8 mouse cellular contexts compared by ENCODE assay signal in genomic region chrX:7573176-7574086, GRCm38 (mm10). TPM values are rescaled to one million over a fixed set of nuclear protein-coding genes. Genes with fewer than 3 reads are reported as not detected.
DNase-seq lines count a peak whose midpoint lies in the region; ATAC-seq lines count a peak whose summit lies in the region.

Gene Foxp3 (plus strand): TSS chrX:7573644.

- intact Hi-C loops in heart, postnatal 10 days (cut with DNase I), result loop anchor here (10.0 kb wide), 1 partner anchor 121 kb away; the partner anchor contains the start of gene Gpkow

- H3K27ac ChIP-seq in forebrain, embryonic 10.5 days, result peak within 1 kb of the TSS; percentile 95

- 38% methylated on average over 69 of the region's 72 CpGs for WGBS in forebrain, embryonic 10.5 days

- peaks cover 20% of the 10 kb centered on the region for H3K4me1 ChIP-seq in forebrain, embryonic 10.5 days

- peaks cover 11% of the 10 kb centered on the region; the same call in 1 of the 2 replicates for H3K9me3 ChIP-seq in forebrain, embryonic 10.5 days

- peak within 1 kb of the TSS; percentile 66 for H3K4me3 ChIP-seq in forebrain, embryonic 10.5 days

- ATAC-seq in cerebellum, adult (ENCODE audit: insufficient number of reproducible peaks, low FRiP score, low TSS enrichment), result no peak

- H3K36me3 ChIP-seq in forebrain, embryonic 10.5 days (replicated peaks), result no peaks in the 10 kb centered on the region

- H3K27me3 ChIP-seq in forebrain, embryonic 10.5 days (ENCODE audit: poor library complexity, severe bottlenecking), result no peaks in the 10 kb centered on the region

- peak; percentile 66 for DNase-seq in cerebellum, adult 11-12 months
- DNase-seq in adrenal gland, adult 8-10 months, result peak; percentile 26
- peak; percentile 16 for DNase-seq in forebrain, embryonic 10.5 days (ENCODE audit: extremely low spot score, low spot score)
- DNase-seq in heart, postnatal 10 days, result peak; percentile 19 to 27
- DNase-seq in kidney, postnatal 4 days, result peak; percentile 62 to 79
- DNase-seq in mesoderm, embryonic 11.5 days (ENCODE audit: low read depth, low spot score), result peak; percentile 27
- DNase-seq in right cerebral cortex, postnatal 25 days, result peak; percentile 30

RNA-seq across cellular contexts. Expression of gene Foxp3, which starts in this region (rescaled TPM):
- not detected for total RNA-seq in adrenal gland, adult 8-10 months (2022)
- polyA plus RNA-seq in forebrain, embryonic 10.5 days (2016; fragmentation: Nextera tagmentation; extraction: Ambion mirVana), result 0.09 TPM in 2 replicates
- total RNA-seq in heart, postnatal 10 days (2021), result under 1 TPM; 0.25 to 0.45 TPM

Comparison
In these comparisons a context has a peak if more than half of its experiments do, and no peak if none do; other contexts are left out.
1. Peak in DNase-seq in adrenal gland, adult 8-10 months; RNA of the gene not detected or under 1 TPM.
2. Peak in DNase-seq, H3K4me3 ChIP-seq and H3K27ac ChIP-seq in forebrain, embryonic 10.5 days; RNA of the gene not detected or under 1 TPM.
3. Peak in DNase-seq in heart, postnatal 10 days; RNA of the gene not detected or under 1 TPM.
4. DNase-seq: peak in every context shown above with its lines; median percentile 70 in kidney, postnatal 4 days; 66 in cerebellum, adult 11-12 months; 30 in right cerebral cortex, postnatal 25 days; 27 in mesoderm, embryonic 11.5 days; 26 in adrenal gland, adult 8-10 months; 23 in heart, postnatal 10 days; 16 in forebrain, embryonic 10.5 days.